Mouse (Mus musculus) spleen, postnatal 36 days (tissue): ENCODE measurements around the gene Mrpl54.

Experiments used
- DNase-seq, 2 experiments: peaks; one replicate each; pipeline ENCODE4 v3.0.0; 2022; ENCODE audit warnings: low spot score in 2 of 2, mixed read lengths in 1 of 2

The Mrpl54 gene

DNA sequence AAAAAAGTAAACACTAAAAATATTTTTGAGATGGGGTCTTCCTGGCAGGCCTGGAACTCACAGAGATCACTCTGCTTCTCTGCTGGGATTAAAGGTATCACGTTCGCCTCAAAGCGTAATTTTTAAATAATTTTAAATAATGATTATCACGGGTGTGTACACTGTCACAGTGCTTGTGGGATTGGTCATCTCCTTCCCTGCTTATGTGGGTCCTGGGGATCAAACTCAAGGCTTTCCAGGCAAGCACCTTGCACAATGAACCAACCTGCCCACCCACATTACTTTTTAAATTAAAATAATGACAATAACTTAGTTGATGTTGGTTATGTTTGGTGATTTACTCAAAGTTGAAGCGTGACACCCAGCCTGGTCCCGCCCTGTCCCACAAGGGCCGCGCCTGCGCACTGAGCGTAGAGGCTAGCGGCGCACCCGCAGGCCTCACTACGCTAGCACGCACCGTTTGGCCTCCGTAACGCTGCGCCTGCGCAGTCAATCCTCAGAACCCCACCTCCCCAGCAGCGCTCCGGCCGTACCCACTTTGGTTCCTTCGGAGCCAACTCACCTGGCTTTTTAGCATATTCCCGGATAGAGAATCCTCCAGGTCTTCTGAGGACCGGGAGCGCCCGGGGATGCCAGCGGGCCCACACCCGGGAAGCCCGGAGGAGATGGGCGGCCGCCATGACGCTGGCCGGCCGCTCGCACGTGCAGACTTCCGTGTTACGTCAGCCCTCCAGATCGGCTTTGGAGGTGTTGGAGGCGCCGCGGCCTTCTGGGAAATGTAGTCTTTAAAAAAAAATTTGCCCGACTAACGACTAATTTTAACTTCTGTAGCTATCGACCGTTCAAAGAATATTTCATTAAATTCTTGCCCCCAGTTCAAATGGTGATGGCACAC is at the start of gene Mrpl54, which contains the start of gene Apba3:
Gene Mrpl54 (minus strand): TSS at position 724 of the 895 bp plus-strand sequence.
Gene Apba3 (plus strand): TSS at position 750 of the 895 bp plus-strand sequence.
- DNase-seq, result peak; percentile 95 to 97

- no peak for DNase-seq
These were observed 48.9 kb upstream of the Mrpl54 start for GRCm38 (mm10) chr10:81315587-81315986.

DNA sequence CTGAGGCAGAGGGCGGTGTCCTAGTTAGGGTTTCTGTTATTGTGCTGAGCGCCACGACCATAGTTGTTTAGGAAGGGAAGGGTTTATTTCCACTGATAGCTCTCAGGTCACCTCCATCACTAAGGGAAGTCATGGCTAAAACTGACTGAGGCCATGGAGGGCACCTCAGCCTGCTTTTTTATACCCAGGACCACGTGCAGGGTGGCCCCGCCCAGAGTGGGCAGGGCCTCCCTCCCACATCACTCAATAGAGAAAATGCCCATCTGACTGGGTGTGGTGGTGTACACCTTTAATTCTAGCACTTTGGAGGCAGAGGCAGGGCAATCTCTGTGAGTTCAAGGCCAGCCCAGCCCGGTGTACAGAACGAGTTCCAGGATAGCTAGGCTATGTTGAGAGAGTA is 47.5 kb upstream of the Mrpl54 start:
- no peak for DNase-seq

DNA sequence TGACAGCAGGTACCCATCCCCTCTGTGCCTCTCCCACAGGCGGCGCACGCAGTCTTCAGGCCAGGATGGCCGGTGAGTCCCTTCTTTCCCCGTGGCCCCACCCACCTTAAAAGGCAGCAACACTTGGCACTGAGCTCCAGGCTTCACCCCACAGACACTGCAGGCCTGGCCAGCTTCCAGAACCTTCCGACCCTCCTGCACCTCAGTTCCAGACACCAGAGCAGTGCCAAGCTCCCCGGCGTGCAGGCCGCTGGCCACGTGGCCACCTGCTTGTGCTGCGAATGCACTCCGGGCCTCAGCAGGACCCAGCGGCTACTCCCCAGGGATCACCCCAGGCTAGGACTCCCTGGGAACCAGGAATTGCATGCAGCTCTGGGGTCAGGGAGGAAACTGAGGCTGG is 46.8 kb upstream of the Mrpl54 start:
- no peak for DNase-seq

- DNase-seq, result no peak
These were observed 42.8 kb upstream of the Mrpl54 start for GRCm38 (mm10) chr10:81309571-81309970.

- no peak for DNase-seq
These were observed 40.3 kb upstream of the Mrpl54 start for GRCm38 (mm10) chr10:81306837-81307682.

DNA sequence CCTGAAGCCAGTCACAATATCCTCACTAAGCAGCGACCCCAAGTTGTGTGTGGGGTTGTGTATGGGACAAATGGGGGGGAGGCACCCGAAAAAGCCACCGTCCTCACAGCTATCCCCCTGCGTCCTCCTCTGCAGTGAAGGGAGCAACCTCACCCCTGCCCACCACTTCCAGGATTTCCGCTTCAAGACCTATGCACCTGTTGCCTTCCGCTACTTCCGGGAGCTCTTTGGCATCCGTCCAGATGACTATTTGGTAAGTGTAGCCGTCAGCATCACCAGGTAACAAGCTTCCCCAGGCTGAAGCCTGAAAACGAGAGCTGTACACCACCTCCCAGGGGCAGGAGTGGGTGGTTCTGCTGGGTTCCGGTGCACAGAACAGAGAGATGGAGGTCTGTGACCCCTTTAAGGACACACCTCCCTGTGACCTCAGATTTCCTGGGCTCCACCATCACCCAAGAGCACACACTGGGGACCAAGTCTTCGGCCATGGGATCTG is 39.5 kb upstream of the Mrpl54 start:
- DNase-seq, result no peak

- no peak for DNase-seq
These were observed 38.9 kb upstream of the Mrpl54 start for GRCm38 (mm10) chr10:81305663-81306062.

DNA sequence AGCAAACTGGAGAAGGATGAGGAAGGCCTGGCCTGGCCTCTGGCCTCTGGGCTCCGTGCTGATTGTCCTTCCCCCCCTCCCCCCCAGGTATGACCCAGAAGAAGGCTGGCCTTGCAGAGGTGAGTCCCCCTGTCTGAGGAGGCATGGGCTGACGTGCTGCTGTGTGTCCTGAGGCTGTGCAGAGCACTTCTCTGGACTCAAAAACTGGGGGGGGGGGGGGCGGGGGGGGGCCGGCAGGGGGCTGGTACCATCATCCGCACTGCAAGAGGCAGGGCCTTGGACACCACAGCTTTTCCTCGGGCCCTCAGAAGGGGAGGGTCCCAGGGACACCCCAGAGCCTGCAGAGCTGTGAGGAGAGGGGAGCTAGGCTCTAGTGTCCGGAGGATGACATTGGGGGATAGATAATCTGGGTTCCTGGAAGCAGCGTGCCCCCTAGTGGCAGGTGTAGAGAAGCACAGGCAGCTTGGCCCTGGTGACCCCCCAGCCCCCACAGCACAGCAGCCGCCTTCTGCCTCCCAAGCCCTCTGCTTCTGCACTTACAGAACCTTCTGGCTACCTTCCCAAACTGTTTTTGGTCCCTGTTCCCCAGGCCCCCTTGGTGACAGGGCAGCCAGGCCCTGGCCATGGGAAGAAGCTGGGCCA is 38.0 kb upstream of the Mrpl54 start:
- peak; percentile 52 to 67 for DNase-seq

- peak; percentile 57 to 59 for DNase-seq
These were observed 37.0 kb upstream of the Mrpl54 start for GRCm38 (mm10) chr10:81303761-81304160.

- DNase-seq, result no peak
These were observed 36.5 kb upstream of the Mrpl54 start for GRCm38 (mm10) chr10:81303258-81303657.

GRCm38 (mm10) chr10:81302781-81303218 is 36.1 kb upstream of the Mrpl54 start:
- DNase-seq, result no peak

DNA sequence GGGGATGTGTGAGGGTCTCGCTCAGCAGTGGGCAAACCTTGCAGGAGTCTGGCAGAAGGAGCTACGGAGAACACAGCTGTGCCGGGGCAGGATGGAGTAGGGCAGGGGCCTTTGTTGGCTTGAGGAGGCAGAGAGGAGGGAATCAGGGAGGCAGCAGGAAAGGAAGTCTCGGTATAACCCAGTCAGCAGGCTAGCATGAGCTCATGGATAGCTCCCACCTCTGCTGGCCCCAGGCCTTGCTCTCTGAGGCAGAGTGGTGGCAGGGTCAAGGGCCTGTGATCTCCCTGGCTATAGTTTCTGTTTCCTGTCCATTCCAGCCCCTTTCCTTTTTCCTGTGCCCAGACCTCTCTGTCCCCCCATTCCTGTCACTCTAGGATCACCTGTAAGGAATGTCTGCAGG is 35.6 kb upstream of the Mrpl54 start:
- DNase-seq, result no peak

DNA sequence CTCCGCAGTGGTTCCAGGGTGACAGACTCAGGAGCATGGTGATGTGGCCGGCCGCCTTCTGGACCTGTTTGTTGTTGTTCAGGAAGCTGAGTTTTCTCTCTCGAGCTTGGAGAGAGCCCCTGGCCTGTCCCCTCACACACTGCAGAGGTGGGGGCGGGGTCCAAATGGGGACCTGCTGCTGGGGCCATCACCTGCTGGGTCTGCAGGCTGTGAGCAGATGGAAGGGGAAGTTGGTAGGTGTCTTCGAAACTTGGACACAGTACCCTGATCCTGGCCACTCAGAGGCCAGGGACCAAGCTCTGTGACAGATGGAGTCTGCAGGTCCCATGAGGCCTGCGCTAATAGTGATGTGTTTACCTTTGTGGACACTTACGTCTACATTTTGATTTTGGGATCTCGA is 34.6 kb upstream of the Mrpl54 start:
- DNase-seq, result no peak

- DNase-seq, result no peak
These were observed 33.7 kb upstream of the Mrpl54 start for GRCm38 (mm10) chr10:81300352-81300907.

DNA sequence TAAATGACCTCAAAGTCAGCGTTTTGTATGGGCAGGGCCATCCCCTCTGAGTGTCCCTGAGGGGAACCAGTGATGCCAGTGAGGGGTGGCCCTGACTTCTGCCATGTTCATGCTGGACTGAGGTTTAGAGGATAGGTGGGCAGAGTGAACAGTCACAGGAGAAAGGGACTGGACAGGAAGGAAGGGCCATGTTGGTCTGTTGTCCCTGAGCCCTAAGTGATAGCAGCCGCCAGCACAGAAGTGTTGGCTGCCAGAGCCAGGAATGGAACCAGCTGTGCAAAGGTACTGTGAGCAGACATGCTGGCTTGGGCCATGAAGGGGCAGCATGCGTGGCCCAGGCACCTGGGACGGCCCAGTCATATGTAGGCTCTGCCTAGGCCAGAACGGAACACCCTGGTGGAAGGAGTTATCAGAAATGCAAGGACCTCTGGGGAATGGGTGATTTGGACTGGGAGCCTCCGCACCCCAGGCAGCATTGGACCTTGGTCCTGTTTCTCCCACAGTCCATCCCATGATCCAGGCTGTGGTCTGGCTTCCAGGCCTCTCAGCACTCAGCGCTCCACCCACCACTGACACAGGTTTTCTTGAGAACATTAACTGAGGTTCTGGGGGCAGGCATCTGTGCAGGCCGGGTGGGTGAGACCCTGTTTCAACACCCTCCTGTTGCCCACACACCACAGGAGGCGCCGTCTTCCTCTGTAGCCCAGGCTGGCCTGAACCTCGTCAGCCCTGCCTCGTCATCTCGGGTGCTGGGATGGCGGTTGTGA is 33.0 kb upstream of the Mrpl54 start:
- no peak for DNase-seq

DNA sequence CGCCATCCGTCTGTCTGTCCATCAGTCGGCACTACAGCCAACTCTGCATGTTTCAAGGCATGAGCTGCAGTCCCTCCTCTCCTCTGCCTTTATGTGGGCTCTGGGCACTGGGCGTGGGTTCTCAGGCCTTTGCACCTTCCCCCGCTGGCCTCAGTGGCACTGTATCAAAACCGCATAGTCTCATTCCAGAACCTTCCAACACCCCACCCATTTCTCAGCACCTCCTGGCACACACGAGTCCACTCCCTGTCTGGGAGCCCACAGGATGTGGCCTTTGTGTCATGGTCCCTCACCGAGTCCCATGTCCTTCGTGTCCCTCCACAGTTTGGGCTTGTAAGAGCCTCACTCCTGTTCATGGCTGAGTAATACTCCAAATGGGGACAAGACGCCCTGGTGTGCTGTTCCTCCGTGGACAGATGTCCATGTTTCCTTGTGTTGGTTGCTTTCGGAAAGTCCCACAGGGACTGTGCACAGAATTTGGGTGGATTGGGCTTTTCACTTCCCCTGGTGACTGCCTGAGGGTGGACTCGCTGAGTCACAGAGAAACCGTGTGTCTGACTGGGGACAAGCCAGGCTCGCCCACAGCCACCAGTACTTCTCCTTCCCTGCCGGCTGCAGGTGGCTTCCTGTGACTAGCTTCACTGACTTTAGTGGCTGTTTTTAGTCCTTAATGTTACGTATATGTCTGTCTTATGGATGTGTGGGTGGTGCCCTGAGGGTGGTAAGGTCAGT is 31.8 kb upstream of the Mrpl54 start:
- peak; percentile 84 to 86 for DNase-seq

DNA sequence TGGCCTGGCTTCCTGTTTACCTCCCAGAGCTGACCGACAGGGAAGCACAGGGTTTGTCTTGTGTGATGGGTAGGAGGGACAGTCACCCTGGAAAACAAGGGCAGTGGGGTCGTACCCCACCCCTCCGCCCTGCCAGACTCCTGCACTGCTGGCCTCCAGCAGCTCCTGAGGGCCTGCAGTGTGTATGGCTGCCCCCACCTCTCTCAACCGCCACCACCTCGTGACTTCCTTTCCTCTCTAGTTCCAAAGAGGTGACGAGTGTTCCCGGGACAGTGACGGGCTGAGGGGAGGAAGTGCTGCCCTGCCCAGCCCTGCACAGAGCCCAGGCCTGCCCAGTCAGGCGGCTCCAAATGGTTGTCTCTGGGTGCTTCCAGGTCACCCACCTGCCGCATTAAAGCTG is 31.1 kb upstream of the Mrpl54 start:
- DNase-seq, result peak; percentile 80 to 81

DNA sequence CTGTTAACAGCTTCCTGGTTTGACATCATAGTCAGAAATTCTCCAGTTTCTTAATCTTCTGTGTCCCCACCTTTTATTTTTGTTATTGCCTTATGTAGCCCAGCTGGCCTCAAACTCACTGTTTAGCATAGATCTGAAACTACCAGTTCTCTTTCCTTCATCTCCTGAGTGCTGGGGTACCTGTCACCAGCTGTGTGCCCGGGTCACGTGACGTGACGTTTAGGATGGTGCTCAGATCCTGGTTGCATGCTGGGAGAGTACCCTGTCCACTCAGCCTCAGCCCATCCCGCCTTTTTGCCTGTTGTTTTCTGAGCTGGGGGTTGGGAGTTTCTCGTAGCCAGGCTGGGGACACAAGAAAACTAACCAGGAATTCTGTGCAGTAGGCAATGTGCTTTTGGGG is 30.5 kb upstream of the Mrpl54 start:
- peak; percentile 62 to 67 for DNase-seq

DNA sequence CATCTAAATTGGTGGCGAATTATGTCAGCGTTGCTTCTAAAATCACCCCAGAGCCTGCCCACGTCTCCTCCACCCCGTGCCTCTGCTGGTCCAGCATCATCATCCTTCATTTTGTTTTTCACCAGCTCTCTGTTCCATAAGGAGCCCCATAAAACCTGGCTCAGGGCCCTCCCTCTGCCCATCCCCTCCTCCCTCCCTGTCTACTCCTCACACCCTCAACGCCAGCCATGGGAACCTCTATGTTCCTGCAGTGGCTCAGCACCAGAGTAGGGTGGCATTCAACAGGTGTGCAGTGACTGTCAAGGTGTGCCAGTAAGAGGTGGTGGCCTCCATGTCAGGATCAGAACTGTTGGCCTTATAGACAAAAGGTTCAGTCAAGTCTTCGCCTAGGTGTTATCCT is 28.5 kb upstream of the Mrpl54 start:
- no peak for DNase-seq
